9 mouse cellular contexts compared by ENCODE assay signal in the genomic region with DNA sequence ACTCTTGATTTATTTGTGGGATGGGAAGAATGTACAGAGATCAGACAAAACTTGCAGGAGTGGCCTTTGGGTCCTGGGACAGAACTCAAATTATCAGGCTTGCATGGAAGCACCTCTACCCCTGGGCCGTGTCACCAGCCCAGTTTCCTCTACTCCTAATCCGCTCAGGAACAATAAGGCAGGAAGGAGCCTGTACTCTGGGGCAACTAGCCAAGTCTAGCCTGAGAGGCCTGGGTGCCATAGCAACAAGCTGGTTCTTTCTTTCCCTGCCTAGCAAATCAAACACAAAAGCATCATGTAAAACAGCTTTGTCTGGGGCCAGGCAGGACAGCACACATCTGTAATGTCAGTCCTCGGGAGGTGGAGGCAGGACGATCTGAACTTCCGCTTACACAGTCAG. TPM values are rescaled to one million over a fixed set of nuclear protein-coding genes. Genes with fewer than 3 reads are reported as not detected.
DNase-seq lines count a peak whose midpoint lies in the region; ATAC-seq lines count a peak whose summit lies in the region.
"Had no signal": no experiment of that assay in that cellular context is flagged by ENCODE, and none has a peak within 500 bp of the region (broad histone marks: within the 10 kb centered on the region; RNA-seq: fewer than 3 reads in every experiment).

No protein-coding gene starts in this region.

- H3K27ac ChIP-seq in forebrain, embryonic 11.5 days (ENCODE audit: low read depth, low read length) = no peak overlapping the region
- H3K27ac ChIP-seq in midbrain, embryonic 13.5 days = peak overlapping the region; percentile 4; the same call in 1 of the 2 replicates
- H3K27ac ChIP-seq: liver, embryonic 13.5 days had no signal

- 0 out of 2 replicates have a peak, but pooled peaks cover 2% of the 10 kb centered on the region for H3K4me1 ChIP-seq in forebrain, embryonic 11.5 days (replicated peaks; ENCODE audit: control insufficient read depth, insufficient read depth, low read length)
- no peaks in the 10 kb centered on the region for H3K4me1 ChIP-seq in midbrain, embryonic 13.5 days (replicated peaks)

- H3K36me3 ChIP-seq in forebrain, embryonic 11.5 days (ENCODE audit: control insufficient read depth, insufficient read depth, low read length) = no peaks in the 10 kb centered on the region
- peaks cover 4% of the 10 kb centered on the region for H3K36me3 ChIP-seq in midbrain, embryonic 13.5 days
- H3K36me3 ChIP-seq: liver, embryonic 13.5 days had no signal

- peak; percentile 54 to 58 for DNase-seq in cerebellum, postnatal 10 days
- no peak for DNase-seq in cerebellum, adult 11 months
- peak; percentile 71 for DNase-seq in forebrain, embryonic 11.5 days (ENCODE audit: low spot score)
- DNase-seq in heart, postnatal 4 days = peak; percentile 56
- peak; percentile 55 for DNase-seq in layer of hippocampus, adult 9-10 months (ENCODE audit: low spot score)
- DNase-seq in B cell, adult 2 months = no peak
- DNase-seq: liver, embryonic 13.5 days had no signal

- whole genome bisulfite sequencing in forebrain, embryonic 11.5 days = 54% methylated on average over 5 of the region's 5 CpGs
- 28% methylated on average over 5 of the region's 5 CpGs for WGBS in midbrain, embryonic 13.5 days

- H3K9ac ChIP-seq in forebrain, embryonic 11.5 days (ENCODE audit: low read length) = no peak overlapping the region
- no peak overlapping the region for H3K9ac ChIP-seq in midbrain, embryonic 13.5 days (replicated peaks)
- H3K9ac ChIP-seq: liver, embryonic 13.5 days had no signal

- no peak overlapping the region for H3K4me2 ChIP-seq in forebrain, embryonic 11.5 days (ENCODE audit: low read depth, low read length, severe bottlenecking)
- H3K4me2 ChIP-seq in midbrain, embryonic 13.5 days (replicated peaks) = no peak overlapping the region
- H3K4me2 ChIP-seq: liver, embryonic 13.5 days had no signal

- peak; percentile 84 for ATAC-seq in forebrain, embryonic 11.5 days (replicated peaks; ENCODE audit: low FRiP score)
- ATAC-seq in midbrain, embryonic 13.5 days = peak; percentile 90
- no peak for ATAC-seq in granulocyte monocyte progenitor cell, adult 5-6 weeks (replicated peaks; ENCODE audit: poor library complexity, severe bottlenecking)

- H3K4me3 ChIP-seq in forebrain, embryonic 11.5 days (ENCODE audit: low read depth, low read length) = no peak overlapping the region
- H3K4me3 ChIP-seq in midbrain, embryonic 13.5 days (replicated peaks) = no peak overlapping the region
- H3K4me3 ChIP-seq: liver, embryonic 13.5 days had no signal

- no peaks in the 10 kb centered on the region for H3K27me3 ChIP-seq in forebrain, embryonic 11.5 days (ENCODE audit: control insufficient read depth, insufficient read depth, low read length)
- H3K27me3 ChIP-seq in midbrain, embryonic 13.5 days = no peaks in the 10 kb centered on the region

- H3K9me3 ChIP-seq in forebrain, embryonic 11.5 days (ENCODE audit: control insufficient read depth, low read length) = no peaks in the 10 kb centered on the region
- no peaks in the 10 kb centered on the region for H3K9me3 ChIP-seq in midbrain, embryonic 13.5 days

RNA-seq across cellular contexts. Expression of gene Myo6, which starts 9.6 kb away (rescaled TPM):
- 11.0 and 11.4 TPM in 2 replicates for polyA plus RNA-seq in forebrain, embryonic 11.5 days (2014; fragmentation: Nextera tagmentation; extraction: Ambion mirVana)
- total RNA-seq in heart, postnatal 4 days (2021) = 10 to 100 TPM; 18.8 to 21.3 TPM
- polyA plus RNA-seq in midbrain, embryonic 13.5 days (2015; fragmentation: Nextera tagmentation; extraction: Ambion mirVana) = 15.4 and 17.1 TPM in 2 replicates
- total RNA-seq in granulocyte monocyte progenitor cell, adult 5-6 weeks (2014; fragmentation: Nextera tagmentation) = 0.24 TPM in 1 of 2 replicates, not detected in the other
- 0.10 and 0.47 TPM in 2 replicates for total RNA-seq in granulocyte monocyte progenitor cell, adult 5-6 weeks (2017)

Comparison
In these comparisons a context has a peak if more than half of its experiments do, and no peak if none do; other contexts are left out.
1. DNase-seq: peak in cerebellum, postnatal 10 days (2 of 2), forebrain, embryonic 11.5 days (single experiment), heart, postnatal 4 days (single experiment) and layer of hippocampus, adult 9-10 months (single experiment); none in cerebellum, adult 11 months (single experiment) and B cell, adult 2 months (0 of 2).
2. RNA of gene Myo6, which starts 9.6 kb away (total RNA-seq): 18.8 to 21.3 TPM in heart, postnatal 4 days; 0.10 to 0.47 TPM in granulocyte monocyte progenitor cell, adult 5-6 weeks; every median in the first group is over 10 times any median in the second.